ENCODE assay signal across 23 mouse cellular contexts in the genomic region with DNA sequence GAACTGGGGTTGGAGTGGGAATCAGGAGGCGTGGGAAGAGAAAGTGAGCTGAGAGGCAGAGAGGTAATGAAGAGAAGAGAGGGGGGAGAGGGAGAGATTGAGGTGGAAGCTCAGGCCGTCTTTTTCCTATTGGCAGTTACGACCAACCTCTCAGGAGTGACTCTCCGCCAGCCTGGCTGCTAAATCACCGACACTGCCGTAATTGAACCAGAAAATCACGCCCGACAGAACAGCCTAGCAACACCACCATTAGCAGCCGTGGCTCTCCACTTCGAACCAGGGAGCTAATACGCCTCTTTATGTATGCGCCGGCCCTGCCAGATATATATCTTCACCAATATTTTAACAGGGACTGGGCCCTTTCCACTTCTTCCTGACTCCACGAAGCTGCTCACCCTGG.
DNase-seq lines count a peak whose midpoint lies in the region; ATAC-seq and TF ChIP-seq lines count a peak whose summit lies in the region.
"Had no signal": no experiment of that assay in that cellular context is flagged by ENCODE, and none has a peak within 500 bp of the region (broad histone marks: within the 10 kb centered on the region; RNA-seq: fewer than 3 reads in every experiment).

No protein-coding gene starts in this region.

- peaks cover 19% of the 10 kb centered on the region for H3K4me1 ChIP-seq in neural tube, embryonic 13.5 days (replicated peaks)

- H3K4me3 ChIP-seq in neural tube, embryonic 13.5 days = no peak overlapping the region

- TF ChIP-seq POLR2A in brain, embryonic 14.5 days (IDR thresholded peaks at IDR 0.05; ENCODE audit: borderline replicate concordance, extremely low read depth, insufficient read depth, insufficient read length, poor library complexity, severe bottlenecking) = no peak

- DNase-seq in neural tube, embryonic 10.5 days (ENCODE audit: extremely low spot score, low spot score) = no peak
- peak; percentile 47 for DNase-seq in brain, embryonic 14.5 days (ENCODE audit: low read depth)
- DNase-seq in retina, embryonic 14.5 days (ENCODE audit: low spot score) = peak; percentile 53
- DNase-seq in retina, postnatal 1 day = peak; percentile 38
- no peak for DNase-seq in thymus, postnatal 4 days
- no peak for DNase-seq in left cerebral cortex, adult 18-20 months (ENCODE audit: low spot score in 2 of 2)
- DNase-seq in embryo, embryonic 11 days = no peak
- DNase-seq: adrenal gland, adult 2 months; adrenal gland, adult 8-10 months; adrenal gland, postnatal 10 days; adrenal gland, postnatal 14 days; adrenal gland, postnatal 25 days; adrenal gland, postnatal 36 days; B cell, adult 2 months; cerebellum, adult 11 months; cerebellum, adult 11-12 months; cerebellum, adult 18-20 months had no signal

- H3K9me3 ChIP-seq in neural tube, embryonic 13.5 days = no peaks in the 10 kb centered on the region

- H3K36me3 ChIP-seq in neural tube, embryonic 13.5 days = no peaks in the 10 kb centered on the region
- H3K36me3 ChIP-seq: G1E had no signal

- ATAC-seq in neural tube, embryonic 13.5 days (ENCODE audit: low read depth) = peak; percentile 46; the same call in 1 of the 2 replicates
- ATAC-seq: activated CD4-positive, CD25-positive, alpha-beta regulatory T cell, adult 4 months; CD4-positive, CD25-positive, alpha-beta regulatory T cell, adult 4 months; Patski had no signal

- no peak overlapping the region for H3K9ac ChIP-seq in neural tube, embryonic 13.5 days

- 25% methylated on average over 14 of the region's 14 CpGs for WGBS in neural tube, embryonic 13.5 days

- no peak for TF ChIP-seq CTCF in brain, embryonic 14.5 days (IDR thresholded peaks at IDR 0.05; ENCODE audit: borderline replicate concordance, extremely low read depth, insufficient read depth, insufficient read length)

- peaks cover 72% of the 10 kb centered on the region for H3K27me3 ChIP-seq in neural tube, embryonic 13.5 days
- H3K27me3 ChIP-seq: CH12.LX had no signal

- H3K27ac ChIP-seq in neural tube, embryonic 13.5 days (replicated peaks) = 0 out of 2 replicates have a peak overlapping the region, but pooled peaks have one; percentile 13

- H3K4me2 ChIP-seq in neural tube, embryonic 13.5 days = no peak overlapping the region

Comparison
In these comparisons a context has a peak if more than half of its experiments do, and no peak if none do; other contexts are left out.
1. DNase-seq: peak in brain, embryonic 14.5 days (single experiment), retina, embryonic 14.5 days (single experiment) and retina, postnatal 1 day (single experiment); none in neural tube, embryonic 10.5 days (single experiment), thymus, postnatal 4 days (single experiment), left cerebral cortex, adult 18-20 months (0 of 2) and embryo, embryonic 11 days (single experiment).